Mouse (Mus musculus): ENCODE results near the gene Cd93. TPM values are rescaled to one million over a fixed set of nuclear protein-coding genes. Genes with fewer than 3 reads are reported as not detected.

Gene Cd93
- polyA plus RNA-seq, 1 experiment from 2014 or later = 9.2 TPM

DNA sequence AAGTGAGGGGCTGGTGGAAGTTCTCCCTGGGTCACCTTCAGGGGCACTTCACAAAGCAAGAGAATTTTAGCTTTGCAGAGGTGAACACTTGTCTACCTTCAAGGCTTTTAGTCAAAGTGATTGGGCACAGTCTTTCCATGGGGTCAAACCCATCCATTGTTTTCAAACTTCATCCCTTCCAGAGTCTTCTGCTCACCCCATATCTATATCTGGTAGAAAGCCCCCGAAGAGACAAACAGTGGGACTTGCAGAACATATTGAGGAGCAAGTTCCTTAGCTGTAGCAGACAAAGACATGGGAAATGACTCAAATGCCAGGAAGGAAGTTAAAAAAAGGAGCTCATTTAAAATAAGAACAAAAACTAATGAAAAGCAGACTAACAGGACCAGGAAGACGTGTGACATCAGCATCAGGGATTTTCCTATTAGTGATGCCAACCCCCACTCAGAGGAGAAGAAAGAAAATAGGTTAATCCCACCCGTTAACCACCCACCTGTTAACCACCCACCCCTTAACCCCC, 24.6 kb upstream of the Cd93 start:
- Histone ChIP-seq H3K27me3 (no peaks in the 10 kb centered on the region), H3K4me2 (no peak overlapping the region)
- WGBS = 82% methylated on average over 3 of the region's 3 CpGs

DNA sequence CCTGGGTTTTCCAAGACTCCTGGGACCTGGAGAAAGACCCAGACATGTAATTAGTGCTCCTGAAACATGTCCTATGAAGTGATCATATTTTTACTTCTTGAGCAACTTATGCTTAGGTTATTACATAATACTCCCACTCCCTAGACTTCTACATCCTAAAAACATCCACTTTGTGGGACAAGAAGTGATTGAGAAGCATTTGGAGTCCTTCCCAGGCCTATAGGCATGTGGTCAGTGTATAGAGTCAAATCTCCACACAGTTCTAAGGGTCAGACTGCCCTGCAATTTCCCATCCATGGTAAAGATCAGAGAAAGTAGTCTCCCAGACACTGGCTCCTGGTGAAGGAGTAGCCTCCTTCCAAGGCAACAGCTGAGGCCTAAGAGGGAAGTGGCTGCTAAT, 12.0 kb upstream of the Cd93 start:
- Histone ChIP-seq H3K36me3 (no peaks in the 10 kb centered on the region), H3K9ac (no peak overlapping the region), H3K27me3 (no peaks in the 10 kb centered on the region), H3K4me3 (no peak overlapping the region), H3K9me3 (no peaks in the 10 kb centered on the region), H3K27ac (replicated peaks) (no peak overlapping the region), H3K4me2 (no peak overlapping the region), H3K4me1 (replicated peaks) (no peaks in the 10 kb centered on the region)
- ATAC-seq (ENCODE audit: low read depth) = no peak

More for the DNA sequence above, 24.6 kb upstream of the Cd93 start:
- Histone ChIP-seq H3K4me3 (no peak overlapping the region), H3K9ac (no peak overlapping the region), H3K36me3 (no peaks in the 10 kb centered on the region), H3K27ac (replicated peaks) (no peak overlapping the region), H3K4me1 (replicated peaks) (no peaks in the 10 kb centered on the region), H3K9me3 (no peaks in the 10 kb centered on the region)
- no peak for ATAC-seq (ENCODE audit: low read depth)

DNA sequence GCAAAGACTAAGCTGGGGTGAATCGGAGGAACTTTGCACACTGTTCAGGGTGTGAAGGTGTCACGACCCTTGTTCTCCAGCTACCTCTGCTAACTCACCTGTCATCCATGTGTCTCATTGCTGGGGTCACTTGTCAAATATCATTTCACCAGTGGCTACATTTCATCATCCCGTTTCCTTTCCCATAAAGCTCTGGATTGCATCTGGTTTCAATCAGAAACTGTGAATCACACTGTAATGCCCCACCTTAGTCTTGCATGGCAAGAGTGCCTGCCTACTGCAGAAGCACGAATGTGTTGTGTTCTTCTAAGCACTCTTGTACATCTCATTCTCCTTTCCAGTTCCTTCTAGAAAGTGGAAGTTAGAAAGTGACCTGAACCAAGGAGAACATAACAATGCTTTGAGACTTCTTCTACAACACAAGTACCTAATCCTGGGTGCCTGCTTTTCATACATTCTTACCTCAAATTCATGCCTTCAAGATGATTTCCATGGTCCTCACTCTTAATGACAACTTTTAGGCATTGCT, 10.7 kb upstream of the Cd93 start:
- Histone ChIP-seq H3K36me3 (no peaks in the 10 kb centered on the region), H3K4me2 (no peak overlapping the region), H3K4me1 (replicated peaks) (no peaks in the 10 kb centered on the region), H3K9ac (no peak overlapping the region), H3K9me3 (no peaks in the 10 kb centered on the region), H3K27ac (replicated peaks) (no peak overlapping the region), H3K27me3 (no peaks in the 10 kb centered on the region), H3K4me3 (no peak overlapping the region)
- ATAC-seq (ENCODE audit: low read depth) = no peak
- WGBS = 88% methylated on average over 4 of the region's 4 CpGs

- Histone ChIP-seq H3K36me3 (no peaks in the 10 kb centered on the region), H3K9ac (no peak overlapping the region), H3K4me3 (no peak overlapping the region), H3K9me3 (no peaks in the 10 kb centered on the region), H3K4me1 (replicated peaks) (no peaks in the 10 kb centered on the region), H3K27me3 (no peaks in the 10 kb centered on the region), H3K27ac (replicated peaks) (no peak overlapping the region), H3K4me2 (no peak overlapping the region)
- ATAC-seq (ENCODE audit: low read depth) = no peak
- 93% methylated on average over 3 of the region's 3 CpGs for whole genome bisulfite sequencing
These were observed 9.7 kb upstream of the Cd93 start for GRCm38 (mm10) chr2:148453061-148453460.

DNA sequence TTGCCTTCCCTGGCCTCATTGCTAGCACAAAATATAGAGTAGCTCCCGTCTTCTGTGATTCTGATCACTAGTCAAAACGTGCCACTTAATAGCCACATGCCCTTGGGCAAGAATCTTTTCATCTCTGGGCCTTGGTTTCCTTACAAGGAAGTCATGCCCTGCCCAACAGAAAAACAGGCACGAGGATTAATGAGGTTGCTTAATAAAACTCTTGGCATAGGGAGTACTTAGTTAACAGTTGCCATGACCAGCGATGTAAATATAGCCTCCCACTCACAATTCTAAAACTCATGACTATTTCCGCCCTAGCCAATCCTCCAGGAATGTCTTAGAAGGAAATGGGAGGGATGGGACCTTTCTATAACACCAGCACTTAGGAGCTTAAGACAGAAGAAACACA, 8.1 kb upstream of the Cd93 start:
- H3K36me3 ChIP-seq = no peaks in the 10 kb centered on the region
- H3K4me1 ChIP-seq (replicated peaks) = no peaks in the 10 kb centered on the region
- H3K27ac ChIP-seq (replicated peaks) = no peak overlapping the region
- 81% methylated on average over 5 of the region's 5 CpGs for WGBS
- H3K27me3 ChIP-seq = no peaks in the 10 kb centered on the region
- no peak overlapping the region for H3K4me2 ChIP-seq
- H3K4me3 ChIP-seq = no peak overlapping the region
- H3K9ac ChIP-seq = no peak overlapping the region
- no peaks in the 10 kb centered on the region for H3K9me3 ChIP-seq
- ATAC-seq (ENCODE audit: low read depth) = no peak

GRCm38 (mm10) chr2:148450616-148451015, 7.3 kb upstream of the Cd93 start:
- Histone ChIP-seq H3K27ac (replicated peaks) (no peak overlapping the region), H3K4me2 (no peak overlapping the region), H3K27me3 (no peaks in the 10 kb centered on the region), H3K4me1 (replicated peaks) (no peaks in the 10 kb centered on the region), H3K36me3 (no peaks in the 10 kb centered on the region), H3K9ac (no peak overlapping the region), H3K9me3 (no peaks in the 10 kb centered on the region), H3K4me3 (no peak overlapping the region)
- no peak for ATAC-seq (ENCODE audit: low read depth)
- 86% methylated on average over 5 of the region's 5 CpGs for WGBS

GRCm38 (mm10) chr2:148449659-148450058, 6.3 kb upstream of the Cd93 start:
- no peak overlapping the region for H3K9ac ChIP-seq
- no peak overlapping the region for H3K4me3 ChIP-seq
- no peak overlapping the region for H3K4me2 ChIP-seq
- H3K27ac ChIP-seq (replicated peaks) = no peak overlapping the region
- no peak for ATAC-seq (ENCODE audit: low read depth)
- no peaks in the 10 kb centered on the region for H3K4me1 ChIP-seq (replicated peaks)
- no peaks in the 10 kb centered on the region for H3K9me3 ChIP-seq
- 91% methylated on average over 1 of the region's 1 CpGs for WGBS
- no peaks in the 10 kb centered on the region for H3K36me3 ChIP-seq
- H3K27me3 ChIP-seq = no peaks in the 10 kb centered on the region

GRCm38 (mm10) chr2:148446446-148446845, 3.1 kb upstream of the Cd93 start:
- Histone ChIP-seq H3K9ac (no peak overlapping the region), H3K27me3 (no peaks in the 10 kb centered on the region), H3K36me3 (no peaks in the 10 kb centered on the region), H3K27ac (replicated peaks) (no peak overlapping the region), H3K4me2 (no peak overlapping the region), H3K4me1 (replicated peaks) (no peaks in the 10 kb centered on the region), H3K9me3 (no peaks in the 10 kb centered on the region), H3K4me3 (no peak overlapping the region)
- 81% methylated on average over 3 of the region's 3 CpGs for WGBS
- ATAC-seq (ENCODE audit: low read depth) = no peak

GRCm38 (mm10) chr2:148445616-148446015, 2.3 kb upstream of the Cd93 start:
- no peaks in the 10 kb centered on the region for H3K36me3 ChIP-seq
- no peak for ATAC-seq (ENCODE audit: low read depth)
- no peaks in the 10 kb centered on the region for H3K27me3 ChIP-seq
- 96% methylated on average over 1 of the region's 1 CpGs for WGBS
- H3K4me1 ChIP-seq (replicated peaks) = no peaks in the 10 kb centered on the region
- H3K4me2 ChIP-seq = no peak overlapping the region
- H3K9me3 ChIP-seq = no peaks in the 10 kb centered on the region
- H3K9ac ChIP-seq = no peak overlapping the region
- H3K4me3 ChIP-seq = no peak overlapping the region
- no peak overlapping the region for H3K27ac ChIP-seq (replicated peaks)

- Histone ChIP-seq H3K9me3 (no peaks in the 10 kb centered on the region), H3K4me2 (no peak overlapping the region), H3K9ac (no peak overlapping the region), H3K4me1 (replicated peaks) (no peaks in the 10 kb centered on the region), H3K36me3 (no peaks in the 10 kb centered on the region), H3K27ac (replicated peaks) (no peak overlapping the region), H3K27me3 (no peaks in the 10 kb centered on the region), H3K4me3 (no peak overlapping the region)
- 82% methylated on average over 1 of the region's 1 CpGs for WGBS
- ATAC-seq (ENCODE audit: low read depth) = no peak
These were observed 1.1 kb upstream of the Cd93 start for GRCm38 (mm10) chr2:148444472-148444871.

DNA sequence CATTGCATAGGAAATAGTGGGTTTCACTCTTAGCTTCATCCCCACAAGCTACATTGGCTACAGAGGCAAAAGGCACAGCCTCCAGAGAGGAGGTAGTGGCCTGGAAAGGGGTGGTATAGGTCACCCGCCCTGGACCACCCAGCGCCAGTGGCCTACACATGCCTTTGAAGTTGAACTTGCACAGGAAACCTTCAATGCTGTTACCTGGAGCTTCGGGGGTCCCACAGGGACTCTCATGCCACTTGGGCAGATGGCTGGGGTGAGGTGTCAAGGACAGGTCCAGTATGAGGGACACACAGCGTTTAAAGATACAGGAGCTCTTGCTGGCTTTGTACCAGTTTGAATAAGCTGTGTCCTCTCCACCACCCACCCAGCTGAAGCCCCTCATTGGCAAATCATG, 653 bp downstream of the Cd93 start:
- Histone ChIP-seq H3K27ac (replicated peaks) (peak overlapping the region; percentile 68), H3K9ac (peak overlapping the region; percentile 41; the same call in 1 of the 2 replicates), H3K4me3 (peak overlapping the region; percentile 21), H3K27me3 (no peaks in the 10 kb centered on the region), H3K4me2 (peak overlapping the region; percentile 24; the same call in 1 of the 2 replicates), H3K36me3 (no peaks in the 10 kb centered on the region), H3K9me3 (no peaks in the 10 kb centered on the region), H3K4me1 (replicated peaks) (no peaks in the 10 kb centered on the region)
- WGBS = 87% methylated on average over 4 of the region's 4 CpGs
- no peak for ATAC-seq (ENCODE audit: low read depth)

GRCm38 (mm10) chr2:148442172-148442571, 1.2 kb downstream of the Cd93 start:
- H3K27me3 ChIP-seq = no peaks in the 10 kb centered on the region
- 74% methylated on average over 4 of the region's 4 CpGs for WGBS
- peak overlapping the region; percentile 68 for H3K27ac ChIP-seq (replicated peaks)
- peak; percentile 8; the same call in 1 of the 2 replicates for ATAC-seq (ENCODE audit: low read depth)
- peak overlapping the region; percentile 24 for H3K4me2 ChIP-seq
- no peaks in the 10 kb centered on the region for H3K4me1 ChIP-seq (replicated peaks)
- H3K4me3 ChIP-seq = peak overlapping the region; percentile 21
- H3K36me3 ChIP-seq = no peaks in the 10 kb centered on the region
- H3K9ac ChIP-seq = no peak overlapping the region
- H3K9me3 ChIP-seq = no peaks in the 10 kb centered on the region

GRCm38 (mm10) chr2:148441421-148441820, 1.9 kb downstream of the Cd93 start:
- H3K4me3 ChIP-seq = peak overlapping the region; percentile 21
- H3K9ac ChIP-seq = 0 out of 2 replicates have a peak overlapping the region, but pooled peaks have one; percentile 26
- H3K36me3 ChIP-seq = no peaks in the 10 kb centered on the region
- H3K4me2 ChIP-seq = 0 out of 2 replicates have a peak overlapping the region, but pooled peaks have one; percentile 7
- H3K9me3 ChIP-seq = no peaks in the 10 kb centered on the region
- no peak for ATAC-seq (ENCODE audit: low read depth)
- 0 out of 2 replicates have a peak overlapping the region, but pooled peaks have one; percentile 2 for H3K27ac ChIP-seq (replicated peaks)
- 85% methylated on average over 10 of the region's 10 CpGs for WGBS
- no peaks in the 10 kb centered on the region for H3K4me1 ChIP-seq (replicated peaks)
- H3K27me3 ChIP-seq = no peaks in the 10 kb centered on the region

Measured in neural tube, embryonic 13.5 days (tissue).